Comparison of ENCODE assay signal across 17 mouse cellular contexts in genomic region chr12:35283925-35284324, GRCm38 (mm10).
DNase-seq lines count a peak whose midpoint lies in the region; ATAC-seq and TF ChIP-seq lines count a peak whose summit lies in the region.
"Had no signal": no experiment of that assay in that cellular context is flagged by ENCODE, and none has a peak within 500 bp of the region (broad histone marks: within the 10 kb centered on the region; RNA-seq: fewer than 3 reads in every experiment).

No protein-coding gene starts in this region.

- peak overlapping the region; percentile 64 for H3K27ac ChIP-seq in lung, embryonic 15.5 days
- H3K27ac ChIP-seq in small intestine, adult 2 months (ENCODE audit: insufficient read depth, low read depth, low read length), result 0 out of 2 replicates have a peak overlapping the region, but pooled peaks have one; percentile 28
- H3K27ac ChIP-seq: heart, embryonic 15.5 days; hindbrain, embryonic 14.5 days; limb, embryonic 13.5 days had no signal

- TF ChIP-seq POLR2A in lung, adult 2 months (IDR thresholded peaks at IDR 0.05; ENCODE audit: borderline replicate concordance, extremely low read depth, low read depth, low read length), result no peak
- TF ChIP-seq POLR2A in small intestine, adult 2 months (IDR thresholded peaks at IDR 0.05; ENCODE audit: low read depth, low read length), result no peak

- H3K4me2 ChIP-seq in lung, embryonic 15.5 days, result no peak overlapping the region
- H3K4me2 ChIP-seq: heart, embryonic 15.5 days; hindbrain, embryonic 14.5 days; limb, embryonic 13.5 days had no signal

- no peak overlapping the region for H3K4me3 ChIP-seq in lung, embryonic 15.5 days
- H3K4me3 ChIP-seq in lung, adult 2 months (replicated peaks; ENCODE audit: extremely low read depth, low read depth, low read length), result no peak overlapping the region
- no peak overlapping the region for H3K4me3 ChIP-seq in small intestine, adult 2 months (ENCODE audit: low read depth, low read length)
- H3K4me3 ChIP-seq: heart, embryonic 15.5 days; limb, embryonic 13.5 days; megakaryocyte, embryonic 14.5 days had no signal

- no peaks in the 10 kb centered on the region for H3K9me3 ChIP-seq in lung, embryonic 15.5 days
- H3K9me3 ChIP-seq: heart, embryonic 15.5 days; limb, embryonic 13.5 days; megakaryocyte, embryonic 14.5 days had no signal

- no peaks in the 10 kb centered on the region for H3K27me3 ChIP-seq in lung, embryonic 15.5 days
- no peaks in the 10 kb centered on the region for H3K27me3 ChIP-seq in small intestine, adult 2 months (ENCODE audit: control insufficient read depth, insufficient read depth, low read length)
- H3K27me3 ChIP-seq: heart, embryonic 15.5 days; limb, embryonic 13.5 days; megakaryocyte, embryonic 14.5 days had no signal

- peak; percentile 72; the same call in 1 of the 2 replicates for ATAC-seq in lung, embryonic 15.5 days (ENCODE audit: borderline replicate concordance, extremely low read depth, low FRiP score, low TSS enrichment)

- TF ChIP-seq CTCF in lung, adult 2 months (IDR thresholded peaks at IDR 0.05; ENCODE audit: insufficient read depth, low read length), result no peak
- no peak for TF ChIP-seq CTCF in small intestine, adult 2 months (IDR thresholded peaks at IDR 0.05; ENCODE audit: extremely low read depth, insufficient read length, insufficient replicate concordance, low read depth, low read length)

- H3K9ac ChIP-seq in lung, embryonic 15.5 days, result no peak overlapping the region
- H3K9ac ChIP-seq: heart, embryonic 15.5 days; hindbrain, embryonic 14.5 days; limb, embryonic 13.5 days had no signal

- 16% methylated on average over 5 of the region's 5 CpGs for WGBS in lung, embryonic 15.5 days
- WGBS in lung, adult 2 months, result 14% methylated on average over 5 of the region's 5 CpGs
- 18% methylated on average over 5 of the region's 5 CpGs for WGBS in small intestine, adult 2 months

- DNase-seq in adrenal gland, adult 2 months, result peak; percentile 73
- no peak for DNase-seq in adrenal gland, postnatal 4 days (ENCODE audit: low spot score in 2 of 2)
- DNase-seq in lung, adult 2 months, result no peak
- DNase-seq in gonadal fat pad, adult 2 months (ENCODE audit: low read depth), result peak; percentile 27
- DNase-seq in B cell, adult 2 months, result no peak
- no peak for DNase-seq in spleen, postnatal 36 days (ENCODE audit: low spot score in 2 of 2)
- DNase-seq: cerebellum, adult 2 months; embryo, embryonic 11 days; kidney, adult 11 months; layer of hippocampus, postnatal 36 days; right cerebral cortex, adult 18-20 months had no signal

- H3K36me3 ChIP-seq in lung, embryonic 15.5 days, result no peaks in the 10 kb centered on the region
- no peaks in the 10 kb centered on the region for H3K36me3 ChIP-seq in small intestine, adult 2 months (ENCODE audit: control insufficient read depth, insufficient read depth, low read length)
- H3K36me3 ChIP-seq: heart, embryonic 15.5 days; limb, embryonic 13.5 days had no signal

- H3K4me1 ChIP-seq in lung, embryonic 15.5 days, result peaks cover 11% of the 10 kb centered on the region
- H3K4me1 ChIP-seq in lung, adult 2 months (ENCODE audit: control insufficient read depth, insufficient read depth, low read length), result peaks cover 18% of the 10 kb centered on the region
- peaks cover 2% of the 10 kb centered on the region; the same call in 1 of the 2 replicates for H3K4me1 ChIP-seq in small intestine, adult 2 months (ENCODE audit: control insufficient read depth, insufficient read depth, insufficient read length, low read length)
- H3K4me1 ChIP-seq: heart, embryonic 15.5 days; megakaryocyte, embryonic 14.5 days had no signal

Comparison
In these comparisons a context has a peak if more than half of its experiments do, and no peak if none do; other contexts are left out.
1. DNase-seq: peak in adrenal gland, adult 2 months (single experiment) and gonadal fat pad, adult 2 months (single experiment); none in adrenal gland, postnatal 4 days (0 of 2), lung, adult 2 months (single experiment), B cell, adult 2 months (0 of 2) and spleen, postnatal 36 days (0 of 2).